Mouse (Mus musculus) brain, embryonic 14.5 days (tissue): ENCODE results near the gene Fpr3.

ENCODE experiments used
- CTCF ChIP-seq: fragments of 200-500 bp; IDR thresholded peaks from 2 replicates; pipeline ENCODE4 v1.5.1; 2012; ENCODE audit warnings: inconsistent platforms, mild to moderate bottlenecking, moderate library complexity, borderline replicate concordance; ENCODE audit not compliant: insufficient read depth, insufficient read length; ENCODE audit errors: extremely low read depth
- POLR2A ChIP-seq: fragments of 200-500 bp; IDR thresholded peaks from 2 replicates; pipeline ENCODE4 v1.6.1; 2012; ENCODE audit warnings: mild to moderate bottlenecking, inconsistent platforms, borderline replicate concordance; ENCODE audit not compliant: poor library complexity, insufficient read depth, insufficient read length, severe bottlenecking; ENCODE audit errors: extremely low read depth

- TF ChIP-seq POLR2A (no peak), CTCF (no peak)
Measured at GRCm38 (mm10) chr17:17849906-17850712, 37.5 kb upstream of the Fpr3 start.
